Mouse (Mus musculus) limb, embryonic 14.5 days (tissue): ENCODE data around the gene Msh3. TPM values are rescaled to one million over a fixed set of nuclear protein-coding genes. Genes with fewer than 3 reads are reported as not detected.

ENCODE experiments used
- ATAC-seq: fragments of 200-750 bp; cut with Nextera tagmentation; 2 replicates; pipeline ENCODE4 v1.8.0; 2017; ENCODE audit warnings: low read depth, moderate number of reproducible peaks, moderate TSS enrichment; ENCODE audit not compliant: low FRiP score
- DNase-seq: peaks from one replicate; pipeline ENCODE4 v3.0.0-alpha.2; 2015; ENCODE audit warnings: low spot score
- H3K27ac ChIP-seq: fragments of 300-500 bp; sonication (generic); replicated peaks from 2 replicates; pipeline ENCODE4 v1.5.1; 2014; ENCODE audit warnings: low read depth, mild to moderate bottlenecking, low read length, moderate library complexity, mixed read lengths
- H3K27me3 ChIP-seq: fragments of 300-500 bp; sonication (generic); 2 replicates; pipeline ENCODE4 v1.6.1; 2014; ENCODE audit warnings: low read length, mixed read lengths; ENCODE audit not compliant: control insufficient read depth, insufficient read depth
- H3K36me3 ChIP-seq: fragments of 300-500 bp; sonication (generic); 2 replicates; pipeline ENCODE4 v1.6.1; 2014; ENCODE audit warnings: mild to moderate bottlenecking, low read length, moderate library complexity, mixed read lengths; ENCODE audit not compliant: control insufficient read depth, insufficient read depth
- H3K4me1 ChIP-seq: fragments of 300-500 bp; sonication (generic); 2 replicates; pipeline ENCODE4 v1.6.1; 2014; ENCODE audit warnings: antibody characterized with exemption, low read length, mixed read lengths; ENCODE audit not compliant: control insufficient read depth, insufficient read depth
- H3K4me2 ChIP-seq: fragments of 300-500 bp; sonication (generic); replicated peaks from 2 replicates; pipeline ENCODE4 v1.6.1; 2014; ENCODE audit warnings: low read depth, mild to moderate bottlenecking, low read length, moderate library complexity; ENCODE audit not compliant: severe bottlenecking
- H3K4me3 ChIP-seq: fragments of 300-500 bp; sonication (generic); replicated peaks from 2 replicates; pipeline ENCODE4 v1.5.1; 2014; ENCODE audit warnings: low read length
- H3K9ac ChIP-seq: fragments of 300-500 bp; sonication (generic); 2 replicates; pipeline ENCODE4 v1.6.1; 2014; ENCODE audit warnings: mild to moderate bottlenecking, low read depth, low read length, moderate library complexity; ENCODE audit not compliant: severe bottlenecking
- H3K9me3 ChIP-seq: fragments of 300-500 bp; sonication (generic); 2 replicates; pipeline ENCODE4 v1.6.1; 2016; ENCODE audit warnings: low read length; ENCODE audit not compliant: control insufficient read depth
- POLR2A ChIP-seq: fragments of 200-500 bp; IDR thresholded peaks from 2 replicates; pipeline ENCODE4 v1.8.0; 2012; ENCODE audit warnings: inconsistent platforms, mild to moderate bottlenecking, moderate library complexity, borderline replicate concordance; ENCODE audit not compliant: insufficient read depth, insufficient read length; ENCODE audit errors: extremely low read depth
- WGBS: fragments of 180-500 bp; shearing (Covaris S2); extraction: QIAGEN DNeasy Blood & Tissue Kit; methylation state at CpG from one replicate; pipeline ENCODE4 v1.1.7; 2014; 5-methylcytosine and 5-hydroxymethylcytosine counted together
- polyA plus RNA-seq, 2 experiments: library from polyadenylated mRNA; depleted of rRNA in 1 of 2; stranded (reverse) in 1 of 2; unstranded in 1 of 2; fragments of >200 nt; fragmentation: Nextera tagmentation in 1 of 2; extraction: Ambion mirVana in 1 of 2; gene quantifications; 2 replicates each; pipeline versions ENCODE4 v1.2.1 to v1.2.3; 2012 to 2014

The Msh3 gene
- polyA plus RNA-seq (2012; rRNA removed), result 18.9 and 26.2 TPM in 2 replicates
- polyA plus RNA-seq (2014; fragmentation: Nextera tagmentation; extraction: Ambion mirVana), result 25.2 and 29.3 TPM in 2 replicates

DNA sequence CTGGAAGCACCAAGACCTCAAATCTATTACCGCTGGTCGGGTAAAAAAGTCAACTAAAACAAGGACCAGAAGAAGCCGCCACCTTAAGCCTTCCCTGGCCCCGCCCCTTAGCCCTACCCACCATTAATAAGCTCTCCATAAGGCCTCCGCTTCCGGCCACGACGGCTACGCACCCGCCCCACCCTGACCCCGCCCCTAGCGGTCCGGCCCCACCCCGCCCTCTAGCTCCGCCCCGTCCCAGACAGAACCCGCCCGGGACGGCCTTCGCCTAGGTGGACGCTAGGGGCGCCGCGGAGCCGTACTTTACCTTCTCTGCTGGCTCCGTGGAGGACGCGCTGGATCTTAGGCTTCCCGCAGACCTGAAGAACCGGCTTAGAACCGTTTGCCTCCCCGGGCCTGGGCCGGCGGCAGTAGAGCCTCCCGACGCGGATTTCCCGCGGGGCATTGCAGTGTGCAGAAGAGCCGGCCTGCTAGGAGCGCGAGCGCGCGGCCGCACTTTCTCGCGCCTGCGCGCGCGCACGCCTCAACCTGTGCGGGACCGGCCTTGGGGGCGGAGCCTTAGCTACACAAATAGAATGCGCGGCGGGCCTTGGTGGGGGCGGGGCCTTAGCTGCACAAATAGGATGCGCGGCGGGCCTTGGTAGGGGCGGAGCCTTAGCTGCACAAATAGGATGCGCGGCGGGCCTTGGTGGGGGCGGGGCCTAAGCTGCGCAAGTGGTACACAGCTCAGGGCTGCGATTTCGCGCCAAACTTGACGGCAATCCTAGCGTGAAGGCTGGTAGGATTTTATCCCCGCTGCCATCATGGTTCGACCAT lies at the start of gene Msh3, which contains the start of gene Dhfr:
Gene Msh3 (minus strand): TSS at position 548 of the 816 bp plus-strand sequence.
Gene Dhfr (plus strand): TSS at position 271 of the 816 bp plus-strand sequence.
- H3K27ac ChIP-seq, result peak within 1 kb of the TSS; percentile 90
- no peaks in the 10 kb centered on the region for H3K27me3 ChIP-seq
- H3K4me1 ChIP-seq, result peaks cover 12% of the 10 kb centered on the region
- H3K9me3 ChIP-seq, result no peaks in the 10 kb centered on the region
- peak; percentile 96 for ATAC-seq
- peak; percentile 98 for DNase-seq
- peak; percentile 64; the same call in 1 of the 2 replicates for TF ChIP-seq POLR2A
- peak within 1 kb of the TSS; percentile 70 for H3K9ac ChIP-seq
- peak within 1 kb of the TSS; percentile 97 for H3K4me2 ChIP-seq
- peak within 1 kb of the TSS; percentile 66 for H3K4me3 ChIP-seq
- H3K36me3 ChIP-seq, result peaks cover 8% of the 10 kb centered on the region; the same call in 1 of the 2 replicates
- WGBS, result under 1% methylated on average over 67 of the region's 76 CpGs

GRCm38 (mm10) chr13:92403496-92403895 lies 48.7 kb upstream of the Msh3 start:
- Histone ChIP-seq H3K27ac (no peak overlapping the region), H3K27me3 (no peaks in the 10 kb centered on the region), H3K9ac (no peak overlapping the region), H3K9me3 (no peaks in the 10 kb centered on the region), H3K4me3 (no peak overlapping the region), H3K4me2 (no peak overlapping the region), H3K4me1 (no peaks in the 10 kb centered on the region), H3K36me3 (no peaks in the 10 kb centered on the region)
- DNase-seq, result no peak
- ATAC-seq, result no peak
- TF ChIP-seq POLR2A, result no peak
- WGBS, result 67% methylated on average over 3 of the region's 3 CpGs

- no peaks in the 10 kb centered on the region for H3K27me3 ChIP-seq
- ATAC-seq (no peak), DNase-seq (no peak)
- 60% methylated on average over 2 of the region's 2 CpGs for WGBS
- H3K4me2 ChIP-seq, result no peak overlapping the region
- no peak for TF ChIP-seq POLR2A
- H3K36me3 ChIP-seq, result no peaks in the 10 kb centered on the region
- H3K4me1 ChIP-seq, result no peaks in the 10 kb centered on the region
- H3K9me3 ChIP-seq, result no peaks in the 10 kb centered on the region
- no peak overlapping the region for H3K9ac ChIP-seq
- no peak overlapping the region for H3K4me3 ChIP-seq
- H3K27ac ChIP-seq, result no peak overlapping the region
These were observed 47.3 kb upstream of the Msh3 start for GRCm38 (mm10) chr13:92402063-92402462.

DNA sequence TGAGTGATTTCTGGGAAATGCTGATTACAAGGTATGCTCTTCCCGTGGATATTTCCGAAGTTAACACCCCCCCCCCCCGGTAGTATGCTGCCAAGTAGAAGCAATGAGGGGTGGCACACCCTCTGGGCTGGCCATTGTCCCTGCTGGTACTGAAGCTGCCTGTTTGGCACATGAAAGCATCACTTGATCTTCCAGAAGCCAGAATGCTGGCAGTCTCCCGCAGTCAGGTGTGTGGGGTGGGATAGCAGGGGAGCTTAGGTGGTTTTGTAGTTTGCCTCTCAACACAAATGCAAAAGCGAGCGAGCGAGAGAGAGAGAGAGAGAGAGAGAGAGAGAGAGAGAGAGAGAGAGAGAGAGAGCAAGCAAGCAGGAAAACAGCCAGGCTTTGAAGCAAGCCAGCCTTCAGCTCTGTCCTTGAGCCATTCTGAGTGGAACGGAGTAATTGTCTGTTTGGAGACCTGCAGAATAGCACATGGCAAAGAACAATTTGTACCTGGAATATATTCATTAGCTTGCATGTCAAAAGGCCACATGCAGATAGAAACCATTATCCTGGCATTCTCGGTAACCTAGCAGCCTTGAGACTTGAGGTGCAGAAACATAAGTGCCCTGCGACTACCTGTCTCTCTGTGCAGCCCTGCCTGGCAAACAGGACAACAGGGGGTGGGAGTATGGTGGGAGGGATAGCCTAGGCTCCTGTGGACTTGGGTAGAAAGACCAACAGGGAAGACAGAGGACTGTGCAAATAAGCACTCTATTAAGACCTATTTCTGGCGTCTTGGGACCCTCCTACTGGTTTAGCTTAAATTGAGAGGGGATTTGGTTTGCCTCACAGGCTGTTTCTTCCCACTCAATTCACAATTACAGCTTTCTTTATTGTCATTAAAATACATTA lies 43.9 kb upstream of the Msh3 start:
- TF ChIP-seq POLR2A, result no peak
- ATAC-seq, result no peak
- WGBS, result 74% methylated on average over 11 of the region's 11 CpGs

DNA sequence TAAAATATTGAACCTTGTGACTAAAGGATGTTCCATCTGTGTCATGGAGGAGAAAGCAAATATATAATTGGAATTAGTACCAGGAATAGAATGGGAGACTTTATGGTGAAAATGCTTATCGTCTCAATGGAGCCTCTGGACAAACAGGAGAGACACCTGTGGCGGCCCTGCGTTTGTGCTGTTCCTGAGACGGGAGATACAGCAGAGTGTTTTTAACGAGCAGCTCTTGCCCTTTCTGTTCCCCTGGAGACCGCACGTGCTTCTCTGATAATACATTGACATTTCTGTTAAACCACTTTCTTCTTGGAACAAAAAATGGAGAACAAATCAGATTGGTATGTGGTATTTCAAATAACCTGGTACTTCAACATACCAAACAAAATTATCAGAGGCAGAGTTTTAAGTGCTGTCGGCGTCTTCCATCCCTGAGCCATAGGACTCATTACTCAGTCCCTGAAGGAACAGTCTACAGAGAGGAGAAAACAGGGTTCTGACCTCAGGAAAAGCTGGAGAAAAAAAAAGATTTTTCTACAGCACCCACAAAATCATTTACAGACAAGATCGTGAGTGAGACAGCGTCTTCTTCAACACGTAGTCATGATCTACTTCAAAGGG lies 38.4 kb upstream of the Msh3 start:
- no peak for TF ChIP-seq POLR2A
- no peaks in the 10 kb centered on the region for H3K27me3 ChIP-seq
- no peak overlapping the region for H3K4me2 ChIP-seq
- 77% methylated on average over 12 of the region's 12 CpGs for WGBS
- ATAC-seq (no peak), DNase-seq (no peak)
- no peak overlapping the region for H3K4me3 ChIP-seq
- no peak overlapping the region for H3K27ac ChIP-seq
- H3K9me3 ChIP-seq, result no peaks in the 10 kb centered on the region
- no peak overlapping the region for H3K9ac ChIP-seq
- H3K4me1 ChIP-seq, result no peaks in the 10 kb centered on the region
- no peaks in the 10 kb centered on the region for H3K36me3 ChIP-seq

More for the DNA sequence above, 43.9 kb upstream of the Msh3 start:
- Histone ChIP-seq H3K9me3 (no peaks in the 10 kb centered on the region), H3K4me2 (no peak overlapping the region), H3K4me1 (no peaks in the 10 kb centered on the region), H3K9ac (no peak overlapping the region), H3K36me3 (no peaks in the 10 kb centered on the region), H3K27ac (no peak overlapping the region), H3K4me3 (no peak overlapping the region), H3K27me3 (no peaks in the 10 kb centered on the region)
- no peak for DNase-seq
